Mouse (Mus musculus) hindbrain, embryonic 16.5 days (tissue): ENCODE results near the gene Fbxo9. TPM values are rescaled to one million over a fixed set of nuclear protein-coding genes. Genes with fewer than 3 reads are reported as not detected.
A peak's percentile ranks its signal among the peaks of the same experiment; 100 is the strongest.
"Not testable (repeated sequence)": the region's sequence is repeated elsewhere in the genome, so short reads cannot be mapped to it uniquely, and the experiment has no call there.

Source experiments
- ATAC-seq: fragments of 200-750 bp; cut with Nextera tagmentation; 2 replicates; pipeline ENCODE4 v1.8.0; 2017; ENCODE audit warnings: moderate TSS enrichment, moderate library complexity
- H3K27ac ChIP-seq: fragments of 300-500 bp; sonication (generic); 2 replicates; pipeline ENCODE4 v1.5.1; 2014; ENCODE audit warnings: low read depth, mild to moderate bottlenecking, control low read depth, low read length, moderate library complexity
- H3K27me3 ChIP-seq: fragments of 300-500 bp; sonication (generic); replicated peaks from 2 replicates; pipeline ENCODE4 v1.6.1; 2014; ENCODE audit warnings: low read length; ENCODE audit not compliant: control insufficient read depth, insufficient read depth
- H3K36me3 ChIP-seq: fragments of 300-500 bp; sonication (generic); 2 replicates; pipeline ENCODE4 v1.6.1; 2014; ENCODE audit warnings: mild to moderate bottlenecking, low read length, moderate library complexity, mixed read lengths; ENCODE audit not compliant: control insufficient read depth, insufficient read depth
- H3K4me1 ChIP-seq: fragments of 300-500 bp; sonication (generic); 2 replicates; pipeline ENCODE4 v1.6.1; 2014; ENCODE audit warnings: low read depth, low read length; ENCODE audit not compliant: control insufficient read depth, insufficient read depth
- H3K4me2 ChIP-seq: fragments of 300-500 bp; sonication (generic); 2 replicates; pipeline ENCODE4 v1.6.1; 2014; ENCODE audit warnings: mild to moderate bottlenecking, low read length, control low read depth, moderate library complexity
- H3K4me3 ChIP-seq: fragments of 300-500 bp; sonication (generic); 2 replicates; pipeline ENCODE4 v1.5.1; 2014; ENCODE audit warnings: mild to moderate bottlenecking, low read length, control low read depth, moderate library complexity
- H3K9ac ChIP-seq: fragments of 300-500 bp; sonication (generic); 2 replicates; pipeline ENCODE4 v1.6.1; 2014; ENCODE audit warnings: low read depth, mild to moderate bottlenecking, control low read depth, low read length, moderate library complexity
- H3K9me3 ChIP-seq: fragments of 300-500 bp; sonication (generic); 2 replicates; pipeline ENCODE4 v1.6.1; 2014; ENCODE audit warnings: mild to moderate bottlenecking, low read length, moderate library complexity; ENCODE audit not compliant: control insufficient read depth
- WGBS: fragments of 180-500 bp; shearing (Covaris S2); extraction: QIAGEN DNeasy Blood & Tissue Kit; methylation state at CpG from one replicate; pipeline ENCODE4 v1.1.7; 2014; 5-methylcytosine and 5-hydroxymethylcytosine counted together
- polyA plus RNA-seq: library from polyadenylated mRNA; unstranded; fragments of >200 nt; fragmentation: Nextera tagmentation; extraction: Ambion mirVana; gene quantifications from 2 replicates; pipeline ENCODE4 v1.2.1, GENCODE M21; 2015

The Fbxo9 gene
- 79.8 and 88.4 TPM in 2 replicates for polyA plus RNA-seq

DNA sequence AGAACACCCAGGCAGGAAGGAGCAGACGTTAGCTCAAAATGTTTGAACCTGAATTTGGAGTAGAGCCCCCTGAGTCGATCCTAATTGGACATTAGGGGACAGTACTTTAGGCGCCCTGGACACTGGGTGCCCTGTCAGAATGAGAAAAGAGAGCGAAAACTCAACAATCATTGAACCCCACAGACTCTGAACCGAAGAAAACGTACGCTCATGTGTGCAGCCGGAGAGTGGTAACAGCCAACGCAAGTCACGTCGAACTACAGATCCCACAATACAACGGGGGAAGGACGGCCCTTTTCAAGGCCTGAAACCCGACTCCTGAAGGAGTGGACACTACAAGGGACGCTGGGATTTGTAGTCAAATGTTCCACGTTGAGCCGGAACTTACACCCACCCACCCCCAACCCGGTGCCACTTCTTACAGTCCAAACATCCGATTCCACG, at the start of gene Fbxo9, which contains the start of gene Ick:
Gene Fbxo9, minus strand, starts transcription at position 270 of the 444 bp plus-strand sequence.
Gene Ick, plus strand, starts transcription at position 397 of the 444 bp plus-strand sequence.
- Histone ChIP-seq H3K4me3 (peak within 1 kb of the TSS; percentile 94), H3K9ac (peak within 1 kb of the TSS; percentile 97), H3K27me3 (no peaks in the 10 kb centered on the region), H3K36me3 (0 out of 2 replicates have a peak, but pooled peaks cover 4% of the 10 kb centered on the region), H3K4me2 (peak within 1 kb of the TSS; percentile 85), H3K27ac (peak within 1 kb of the TSS; percentile 95), H3K9me3 (no peaks in the 10 kb centered on the region), H3K4me1 (peaks cover 13% of the 10 kb centered on the region)
- peak; percentile 95 for ATAC-seq
- 1% methylated on average over 20 of the region's 20 CpGs for WGBS

DNA sequence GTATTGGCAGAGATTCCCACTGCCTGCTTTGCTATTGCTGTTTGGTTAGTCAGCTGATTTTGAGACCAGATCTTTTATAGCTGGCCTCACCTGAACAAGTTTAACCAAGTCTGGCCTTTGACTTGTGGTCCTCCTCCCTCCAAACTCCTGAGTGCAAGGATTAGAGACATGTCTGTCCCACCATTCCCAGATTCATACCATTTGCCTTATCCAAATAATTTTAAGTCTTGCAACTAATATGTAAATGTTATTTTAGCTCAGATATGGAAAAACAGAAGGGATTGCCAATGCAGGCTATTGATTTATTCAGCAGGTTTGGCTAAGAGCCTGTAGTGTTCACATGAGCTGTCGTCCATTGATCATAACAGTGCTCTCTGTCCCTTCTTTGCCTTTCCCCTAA, 48.4 kb upstream of the Fbxo9 start:
- no peaks in the 10 kb centered on the region for H3K27me3 ChIP-seq
- H3K4me3 ChIP-seq = no peak overlapping the region
- H3K9ac ChIP-seq = no peak overlapping the region
- 90% methylated on average over 1 of the region's 1 CpGs for WGBS
- no peak for ATAC-seq
- no peaks in the 10 kb centered on the region for H3K9me3 ChIP-seq
- peaks cover 52% of the 10 kb centered on the region for H3K36me3 ChIP-seq
- no peaks in the 10 kb centered on the region for H3K4me1 ChIP-seq
- no peak overlapping the region for H3K4me2 ChIP-seq
- no peak overlapping the region for H3K27ac ChIP-seq

DNA sequence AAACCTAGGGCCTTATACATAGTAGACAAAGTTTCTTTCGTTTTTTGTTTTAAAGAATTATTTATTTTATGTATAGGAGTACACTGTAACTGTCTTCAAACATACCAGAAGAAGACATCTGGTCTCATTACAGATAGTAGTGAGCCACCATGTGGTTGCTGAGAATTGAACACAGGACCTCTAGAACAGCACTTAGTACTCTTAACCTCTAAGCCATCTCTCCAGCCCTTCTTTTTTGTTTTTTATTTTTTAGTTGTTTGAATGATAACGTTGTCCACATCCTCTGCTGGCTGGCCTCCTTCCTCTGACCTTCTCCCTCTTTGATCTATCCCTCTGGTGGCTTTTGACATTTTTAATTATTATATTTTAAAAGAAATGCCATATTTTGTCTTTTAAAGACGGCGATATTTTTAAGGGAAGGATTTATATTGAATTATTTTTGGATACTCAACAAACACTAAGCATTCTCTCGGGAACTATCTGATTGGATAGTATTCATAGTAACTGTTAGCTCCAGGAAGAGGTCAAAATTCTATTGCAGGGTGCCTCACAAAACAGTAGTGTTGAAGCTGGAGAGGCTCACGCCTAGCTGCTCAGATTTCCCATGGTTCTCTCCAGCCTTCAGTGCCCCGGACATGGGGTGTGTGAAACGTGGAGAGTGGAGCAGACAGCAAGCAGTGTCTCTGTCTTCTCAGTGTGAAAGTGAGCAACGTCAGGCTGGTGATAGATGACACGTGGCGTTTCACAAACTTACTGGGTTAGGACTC, 45.5 kb upstream of the Fbxo9 start:
- no peak overlapping the region for H3K4me2 ChIP-seq
- WGBS = 84% methylated on average over 11 of the region's 11 CpGs
- no peak overlapping the region for H3K4me3 ChIP-seq
- peaks cover 36% of the 10 kb centered on the region for H3K36me3 ChIP-seq
- H3K4me1 ChIP-seq = no peaks in the 10 kb centered on the region
- no peak overlapping the region for H3K9ac ChIP-seq
- H3K27me3 ChIP-seq = no peaks in the 10 kb centered on the region
- no peak for ATAC-seq
- no peaks in the 10 kb centered on the region for H3K9me3 ChIP-seq
- no peak overlapping the region for H3K27ac ChIP-seq

DNA sequence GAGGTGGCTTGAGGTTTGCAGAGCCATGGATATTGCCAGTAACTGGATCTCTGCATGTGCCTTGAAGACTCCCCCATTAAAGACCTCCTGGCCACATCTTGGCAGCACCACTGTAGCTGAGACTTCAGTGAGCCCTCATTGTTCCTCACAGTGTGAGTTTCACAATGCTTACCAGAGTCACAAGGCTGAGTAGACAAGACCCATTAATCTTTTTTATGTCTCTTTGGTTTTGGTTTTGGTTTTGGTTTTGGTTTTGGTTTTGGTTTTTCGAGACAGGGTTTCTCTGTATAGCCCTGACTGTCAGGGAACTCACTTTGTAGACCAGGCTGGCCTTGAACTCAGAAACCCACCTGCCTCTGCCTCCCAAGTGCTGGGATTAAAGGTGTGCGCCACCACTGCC, 40.9 kb upstream of the Fbxo9 start:
- not testable (repeated sequence) for H3K4me1 ChIP-seq, ATAC-seq, H3K9ac ChIP-seq, H3K27ac ChIP-seq, H3K4me2 ChIP-seq, H3K4me3 ChIP-seq, H3K27me3 ChIP-seq, H3K9me3 ChIP-seq
- peaks cover 26% of the 10 kb centered on the region for H3K36me3 ChIP-seq
- 87% methylated on average over 2 of the region's 2 CpGs for WGBS

DNA sequence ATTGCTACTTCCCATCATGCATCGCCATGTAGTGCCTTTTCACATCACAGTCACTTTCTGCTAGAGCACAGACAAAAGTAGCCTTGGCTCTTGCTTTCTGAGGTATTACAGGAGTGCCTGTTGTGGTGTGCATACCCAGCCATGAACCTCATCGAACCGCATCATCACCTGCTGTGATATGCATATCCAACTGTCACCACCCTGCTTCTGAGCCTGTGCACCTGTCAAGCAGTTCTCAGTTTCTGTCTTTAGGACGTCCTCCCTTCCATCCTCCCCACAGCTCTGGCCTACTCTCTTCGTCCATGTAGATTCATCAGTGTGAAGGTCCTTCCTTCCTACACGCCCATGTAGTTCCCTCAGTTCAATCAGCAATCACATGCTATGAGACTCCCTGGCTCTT, 39.3 kb upstream of the Fbxo9 start:
- Histone ChIP-seq H3K4me2 (no peak overlapping the region), H3K4me3 (no peak overlapping the region), H3K36me3 (peaks cover 27% of the 10 kb centered on the region), H3K9ac (no peak overlapping the region), H3K27me3 (no peaks in the 10 kb centered on the region), H3K27ac (no peak overlapping the region), H3K9me3 (no peaks in the 10 kb centered on the region), H3K4me1 (0 out of 2 replicates have a peak, but pooled peaks cover 2% of the 10 kb centered on the region)
- WGBS = 95% methylated on average over 6 of the region's 6 CpGs
- no peak for ATAC-seq

DNA sequence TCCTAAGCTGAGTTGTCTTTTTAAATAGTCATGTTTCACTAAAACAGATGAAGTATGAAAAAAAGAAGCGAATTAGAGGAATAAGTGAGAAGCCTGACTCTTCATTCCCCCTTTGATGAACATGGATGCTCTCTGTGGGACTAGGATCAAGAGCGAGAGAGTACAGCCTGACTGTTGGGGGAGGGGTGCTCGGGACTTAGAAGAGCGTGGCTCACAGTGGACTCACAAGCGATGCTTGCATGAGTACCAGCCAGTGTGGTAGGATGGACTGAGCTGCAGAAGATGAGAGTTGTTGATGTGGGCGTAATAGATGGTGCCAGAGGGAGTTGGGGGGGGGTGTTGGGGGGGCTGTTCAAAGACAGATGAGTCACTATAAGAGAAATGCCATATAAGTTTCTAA, 37.8 kb upstream of the Fbxo9 start:
- Histone ChIP-seq H3K4me3 (no peak overlapping the region), H3K4me2 (no peak overlapping the region), H3K4me1 (0 out of 2 replicates have a peak, but pooled peaks cover 2% of the 10 kb centered on the region), H3K27ac (no peak overlapping the region), H3K27me3 (no peaks in the 10 kb centered on the region), H3K36me3 (peaks cover 34% of the 10 kb centered on the region), H3K9me3 (peaks cover 7% of the 10 kb centered on the region), H3K9ac (no peak overlapping the region)
- ATAC-seq = no peak
- WGBS = 78% methylated on average over 6 of the region's 6 CpGs

DNA sequence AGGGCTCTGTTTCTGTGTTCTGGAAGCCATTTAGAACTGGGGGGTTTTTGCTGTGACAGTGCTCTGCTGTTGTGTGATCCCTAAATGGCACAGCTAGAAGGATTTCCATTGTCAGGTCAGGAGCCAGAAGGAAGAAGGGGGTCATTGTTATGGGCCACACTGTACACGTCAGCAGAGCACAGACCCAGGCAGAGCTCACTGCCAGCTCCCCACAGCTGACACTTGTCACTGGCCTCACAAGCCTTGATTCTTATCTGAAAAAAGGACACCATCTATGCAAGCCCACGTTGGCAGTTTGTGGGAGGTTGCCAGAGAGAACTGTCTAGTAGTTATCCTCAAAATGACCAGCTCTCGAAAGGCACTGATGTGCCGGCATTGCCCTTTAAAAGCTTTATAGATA, 37.2 kb upstream of the Fbxo9 start:
- Histone ChIP-seq H3K9me3 (peaks cover 7% of the 10 kb centered on the region), H3K27me3 (no peaks in the 10 kb centered on the region), H3K4me3 (no peak overlapping the region), H3K4me2 (no peak overlapping the region), H3K36me3 (peaks cover 34% of the 10 kb centered on the region), H3K9ac (no peak overlapping the region), H3K4me1 (0 out of 2 replicates have a peak, but pooled peaks cover 2% of the 10 kb centered on the region), H3K27ac (0 out of 2 replicates have a peak overlapping the region, but pooled peaks have one; percentile 12)
- peak; percentile 67 for ATAC-seq
- WGBS = 58% methylated on average over 4 of the region's 4 CpGs

DNA sequence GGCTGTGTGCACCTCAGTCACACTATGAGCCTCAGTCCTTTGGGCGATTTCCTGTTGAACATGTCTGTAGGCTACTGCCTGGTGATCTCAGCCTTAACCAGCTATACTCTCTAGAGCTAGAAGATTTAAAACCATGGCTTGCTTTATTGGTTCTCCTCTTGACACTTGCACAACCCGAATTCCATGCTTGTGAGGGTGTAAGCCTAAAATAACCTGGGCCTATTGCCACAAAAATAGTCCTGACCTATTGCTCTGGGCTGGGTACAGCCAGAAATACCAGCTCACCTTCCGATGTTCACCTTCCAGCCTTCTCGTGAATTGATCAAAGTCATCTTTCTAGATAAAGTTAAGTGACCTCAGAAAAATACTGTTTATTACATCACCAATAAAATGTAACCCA, 30.6 kb upstream of the Fbxo9 start:
- no peaks in the 10 kb centered on the region for H3K27me3 ChIP-seq
- no peak overlapping the region for H3K27ac ChIP-seq
- no peak overlapping the region for H3K4me3 ChIP-seq
- ATAC-seq = no peak
- no peak overlapping the region for H3K4me2 ChIP-seq
- H3K9ac ChIP-seq = no peak overlapping the region
- WGBS = 88% methylated on average over 4 of the region's 4 CpGs
- H3K9me3 ChIP-seq = peaks cover 7% of the 10 kb centered on the region
- H3K36me3 ChIP-seq = peaks cover 29% of the 10 kb centered on the region
- H3K4me1 ChIP-seq = no peaks in the 10 kb centered on the region

DNA sequence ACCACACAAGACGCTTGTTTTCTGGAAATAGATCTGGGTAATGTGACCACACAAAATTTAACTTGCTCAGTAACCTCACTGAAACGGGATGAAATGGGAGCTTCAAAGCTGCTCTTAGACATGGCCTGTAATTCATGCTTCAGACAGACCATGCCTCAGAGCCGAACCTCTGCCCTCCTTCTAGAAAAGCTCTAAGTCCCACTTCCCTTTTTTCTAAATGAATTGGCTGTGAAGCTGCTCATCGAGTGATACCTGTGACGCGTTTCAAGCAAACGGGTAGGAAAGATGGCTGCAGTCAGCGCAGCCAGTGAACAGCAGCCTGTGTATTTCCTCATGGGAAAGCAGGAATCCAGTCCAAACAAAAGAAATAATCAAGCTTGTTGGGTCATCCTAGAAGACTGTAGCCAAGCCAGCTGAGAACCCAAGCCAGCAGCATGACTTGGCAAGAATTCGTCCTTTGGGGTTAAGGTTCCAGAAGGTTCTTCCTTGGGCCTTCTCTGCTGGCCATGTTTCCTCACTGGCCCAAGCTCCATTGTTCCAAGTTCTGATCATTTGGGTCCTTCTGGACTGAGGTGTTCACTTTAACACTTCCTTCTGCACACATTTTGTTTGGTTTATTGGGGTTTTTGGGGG, 29.3 kb upstream of the Fbxo9 start:
- Histone ChIP-seq H3K4me3 (no peak overlapping the region), H3K4me2 (no peak overlapping the region), H3K9me3 (peaks cover 7% of the 10 kb centered on the region), H3K27me3 (no peaks in the 10 kb centered on the region), H3K36me3 (peaks cover 25% of the 10 kb centered on the region), H3K4me1 (no peaks in the 10 kb centered on the region), H3K9ac (no peak overlapping the region), H3K27ac (no peak overlapping the region)
- 88% methylated on average over 9 of the region's 9 CpGs for WGBS
- no peak for ATAC-seq
